Mouse (Mus musculus) forebrain, embryonic 14.5 days (tissue): Measurements from ENCODE around the gene Tulp1. TPM values are rescaled to one million over a fixed set of nuclear protein-coding genes. Genes with fewer than 3 reads are reported as not detected.
"Not testable (repeated sequence)": the region's sequence is repeated elsewhere in the genome, so short reads cannot be mapped to it uniquely, and the experiment has no call there.

Source experiments
- ATAC-seq: fragments of 200-750 bp; cut with Nextera tagmentation; 2 replicates; pipeline ENCODE4 v1.8.0; 2017; ENCODE audit warnings: mild to moderate bottlenecking, moderate library complexity
- DNase-seq: peaks from one replicate; pipeline ENCODE4 v3.0.0-alpha.2; 2015; ENCODE audit warnings: low spot score
- H3K27ac ChIP-seq: fragments of 300-500 bp; sonication (generic); 2 replicates; pipeline ENCODE4 v1.5.1; 2014; ENCODE audit warnings: low read depth, mild to moderate bottlenecking, control low read depth, low read length, moderate library complexity
- H3K27me3 ChIP-seq: fragments of 300-500 bp; sonication (generic); replicated peaks from 2 replicates; pipeline ENCODE4 v1.6.1; 2014; ENCODE audit warnings: low read length, control low read depth, mixed read lengths; ENCODE audit not compliant: control insufficient read depth, insufficient read depth
- H3K36me3 ChIP-seq: fragments of 300-500 bp; sonication (generic); 2 replicates; pipeline ENCODE4 v1.6.1; 2014; ENCODE audit warnings: low read length, control low read depth; ENCODE audit not compliant: control insufficient read depth, insufficient read depth
- H3K4me1 ChIP-seq: fragments of 300-500 bp; sonication (generic); 2 replicates; pipeline ENCODE4 v1.6.1; 2014; ENCODE audit warnings: antibody characterized with exemption, low read length, control low read depth; ENCODE audit not compliant: control insufficient read depth, insufficient read depth
- H3K4me2 ChIP-seq: fragments of 300-500 bp; sonication (generic); 2 replicates; pipeline ENCODE4 v1.6.1; 2014; ENCODE audit warnings: mild to moderate bottlenecking, control low read depth, low read length
- H3K4me3 ChIP-seq: fragments of 300-500 bp; sonication (generic); 2 replicates; pipeline ENCODE4 v1.5.1; 2014; ENCODE audit warnings: low read depth, low read length, control low read depth
- H3K9ac ChIP-seq: fragments of 300-500 bp; sonication (generic); 2 replicates; pipeline ENCODE4 v1.6.1; 2014; ENCODE audit warnings: mild to moderate bottlenecking, low read length, control low read depth, moderate library complexity
- H3K9me3 ChIP-seq: fragments of 300-500 bp; sonication (generic); replicated peaks from 2 replicates; pipeline ENCODE4 v1.6.1; 2016; ENCODE audit warnings: low read length, control low read depth, mixed read lengths; ENCODE audit not compliant: control insufficient read depth
- WGBS: fragments of 180-500 bp; shearing (Covaris S2); extraction: QIAGEN DNeasy Blood & Tissue Kit; methylation state at CpG from one replicate; pipeline ENCODE4 v1.1.7; 2014; 5-methylcytosine and 5-hydroxymethylcytosine counted together
- polyA plus RNA-seq: library from polyadenylated mRNA; unstranded; fragments of >200 nt; fragmentation: Nextera tagmentation; extraction: Ambion mirVana; gene quantifications from 2 replicates; pipeline ENCODE4 v1.2.1, GENCODE M21; 2014

The Tulp1 gene
- polyA plus RNA-seq = 1.3 and 1.5 TPM in 2 replicates

DNA sequence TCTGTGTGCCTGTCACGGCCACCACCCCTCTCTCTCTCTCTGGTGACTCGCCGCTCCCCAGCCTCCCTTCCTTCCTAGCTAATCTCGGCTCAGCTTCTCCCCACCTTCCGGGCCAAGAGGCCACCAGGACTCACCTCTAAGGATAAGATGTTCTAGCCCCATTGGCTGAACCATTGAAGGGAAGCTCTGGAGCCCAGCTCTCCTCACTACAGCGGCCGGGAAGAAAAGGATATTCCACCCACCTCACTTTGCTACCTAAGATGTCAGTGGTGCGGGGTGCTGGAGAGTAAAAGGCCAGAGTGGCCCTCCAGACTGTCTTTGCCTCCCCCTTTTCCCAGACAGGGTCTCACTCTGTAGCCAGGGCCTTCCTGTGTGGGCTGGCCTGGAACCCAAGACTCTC is at the start of gene Tulp1:
Gene Tulp1, minus strand, starts transcription at position 101 of the 400 bp plus-strand sequence.
- Histone ChIP-seq H3K4me3 (0 out of 2 replicates have a peak within 1 kb of the TSS, but pooled peaks have one; percentile 0), H3K4me2 (peak within 1 kb of the TSS; percentile 23; the same call in 1 of the 2 replicates), H3K4me1 (peaks cover 5% of the 10 kb centered on the region; the same call in 1 of the 2 replicates), H3K36me3 (no peaks in the 10 kb centered on the region), H3K9ac (no peak within 1 kb of the TSS), H3K27me3 (peaks cover 39% of the 10 kb centered on the region), H3K9me3 (no peaks in the 10 kb centered on the region), H3K27ac (no peak within 1 kb of the TSS)
- no peak for DNase-seq
- 19% methylated on average over 8 of the region's 8 CpGs for WGBS
- ATAC-seq = no peak

DNA sequence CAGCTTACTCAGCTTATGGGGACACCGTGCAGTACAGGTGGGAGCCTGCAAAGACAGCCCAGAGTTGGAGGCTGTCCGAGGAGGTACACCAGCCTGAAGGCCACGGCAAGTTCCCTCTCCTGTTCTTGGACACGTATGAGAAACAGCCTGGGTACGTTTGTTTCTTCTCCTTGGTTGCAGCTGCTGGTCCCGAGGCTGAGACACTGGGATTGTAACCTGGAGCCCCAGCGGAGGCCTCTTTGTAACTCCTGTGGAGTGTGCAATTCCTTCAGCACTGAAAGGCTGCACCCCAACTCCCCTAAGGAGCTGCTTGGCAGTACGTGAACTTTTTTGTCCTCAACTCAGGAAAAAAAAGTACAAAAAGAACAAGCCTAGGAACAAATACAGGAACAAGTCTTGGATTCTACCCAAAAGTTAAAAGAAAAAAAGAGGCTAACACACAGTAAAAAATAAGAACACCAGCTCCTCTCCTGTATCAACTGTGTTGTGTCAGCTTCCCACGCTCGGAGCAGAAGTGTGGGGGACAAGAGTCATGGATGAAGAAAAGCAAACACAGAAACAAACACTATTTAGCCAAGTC is 46.4 kb upstream of the Tulp1 start:
- H3K27ac ChIP-seq = no peak overlapping the region
- 81% methylated on average over 10 of the region's 10 CpGs for WGBS
- ATAC-seq = no peak
- no peaks in the 10 kb centered on the region for H3K4me1 ChIP-seq
- H3K9me3 ChIP-seq = no peaks in the 10 kb centered on the region
- no peaks in the 10 kb centered on the region for H3K27me3 ChIP-seq
- no peak overlapping the region for H3K9ac ChIP-seq
- no peak overlapping the region for H3K4me3 ChIP-seq
- peaks cover 12% of the 10 kb centered on the region for H3K36me3 ChIP-seq
- DNase-seq = no peak
- H3K4me2 ChIP-seq = no peak overlapping the region

DNA sequence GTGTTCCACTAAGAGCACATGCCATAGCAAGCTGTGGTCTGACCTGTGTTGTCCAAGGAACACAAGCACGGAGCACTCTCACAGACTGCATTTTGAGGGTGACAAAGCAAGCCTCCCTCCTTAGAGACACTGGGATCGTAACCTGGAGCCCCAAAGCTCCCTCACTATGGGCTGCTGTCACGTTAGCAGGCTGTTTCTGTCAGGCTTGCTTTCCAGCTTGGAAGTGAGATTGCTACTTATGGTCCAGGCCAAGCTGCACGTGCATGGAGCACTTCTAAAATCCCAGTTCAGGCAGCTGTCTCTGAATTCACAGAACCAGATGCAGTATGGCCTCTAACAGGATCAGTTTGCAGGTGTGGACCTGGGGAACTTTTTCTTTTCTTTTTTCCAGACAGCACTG is 45.7 kb upstream of the Tulp1 start:
- WGBS = 90% methylated on average over 4 of the region's 4 CpGs
- H3K36me3 ChIP-seq = peaks cover 16% of the 10 kb centered on the region
- no peaks in the 10 kb centered on the region for H3K27me3 ChIP-seq
- no peak overlapping the region for H3K27ac ChIP-seq
- H3K9me3 ChIP-seq = no peaks in the 10 kb centered on the region
- DNase-seq (no peak), ATAC-seq (no peak)
- H3K4me2 ChIP-seq = no peak overlapping the region
- no peak overlapping the region for H3K9ac ChIP-seq
- H3K4me1 ChIP-seq = no peaks in the 10 kb centered on the region
- no peak overlapping the region for H3K4me3 ChIP-seq

DNA sequence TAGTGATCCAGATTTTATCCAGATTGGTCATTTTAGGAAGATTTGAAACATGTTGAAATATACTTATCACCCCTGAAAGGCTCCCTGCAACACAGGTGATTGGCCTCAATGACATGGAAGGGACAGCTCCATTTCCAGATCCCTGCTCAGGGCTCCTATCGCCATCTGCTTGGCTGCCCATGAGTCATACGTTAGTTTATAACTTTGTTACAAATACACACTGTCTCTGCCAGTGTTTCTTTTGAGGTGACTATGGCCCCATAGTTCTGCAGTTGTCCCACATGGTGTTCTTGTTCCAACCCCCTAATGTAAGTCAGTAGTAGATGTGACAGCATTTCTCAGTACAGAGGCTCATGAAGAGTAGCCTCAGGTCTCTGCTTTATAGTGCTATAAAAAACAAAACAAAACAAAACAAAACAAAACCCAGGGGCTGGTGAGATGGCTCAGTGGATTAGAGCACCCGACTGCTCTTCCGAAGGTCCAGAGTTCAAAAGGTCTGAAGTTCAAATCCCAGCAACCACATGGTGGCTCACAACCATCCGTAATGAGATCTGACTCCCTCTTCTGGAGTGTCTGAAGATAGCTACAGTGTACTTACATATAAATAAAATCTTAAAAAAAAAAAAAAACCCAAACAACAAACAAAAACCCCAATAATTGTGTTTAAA is 43.4 kb upstream of the Tulp1 start:
- Histone ChIP-seq H3K9ac (no peak overlapping the region), H3K27ac (no peak overlapping the region), H3K4me1 (no peaks in the 10 kb centered on the region), H3K27me3 (no peaks in the 10 kb centered on the region), H3K36me3 (peaks cover 20% of the 10 kb centered on the region), H3K4me3 (no peak overlapping the region), H3K9me3 (no peaks in the 10 kb centered on the region), H3K4me2 (no peak overlapping the region)
- 85% methylated on average over 5 of the region's 5 CpGs for WGBS
- no peak for DNase-seq
- ATAC-seq = no peak

DNA sequence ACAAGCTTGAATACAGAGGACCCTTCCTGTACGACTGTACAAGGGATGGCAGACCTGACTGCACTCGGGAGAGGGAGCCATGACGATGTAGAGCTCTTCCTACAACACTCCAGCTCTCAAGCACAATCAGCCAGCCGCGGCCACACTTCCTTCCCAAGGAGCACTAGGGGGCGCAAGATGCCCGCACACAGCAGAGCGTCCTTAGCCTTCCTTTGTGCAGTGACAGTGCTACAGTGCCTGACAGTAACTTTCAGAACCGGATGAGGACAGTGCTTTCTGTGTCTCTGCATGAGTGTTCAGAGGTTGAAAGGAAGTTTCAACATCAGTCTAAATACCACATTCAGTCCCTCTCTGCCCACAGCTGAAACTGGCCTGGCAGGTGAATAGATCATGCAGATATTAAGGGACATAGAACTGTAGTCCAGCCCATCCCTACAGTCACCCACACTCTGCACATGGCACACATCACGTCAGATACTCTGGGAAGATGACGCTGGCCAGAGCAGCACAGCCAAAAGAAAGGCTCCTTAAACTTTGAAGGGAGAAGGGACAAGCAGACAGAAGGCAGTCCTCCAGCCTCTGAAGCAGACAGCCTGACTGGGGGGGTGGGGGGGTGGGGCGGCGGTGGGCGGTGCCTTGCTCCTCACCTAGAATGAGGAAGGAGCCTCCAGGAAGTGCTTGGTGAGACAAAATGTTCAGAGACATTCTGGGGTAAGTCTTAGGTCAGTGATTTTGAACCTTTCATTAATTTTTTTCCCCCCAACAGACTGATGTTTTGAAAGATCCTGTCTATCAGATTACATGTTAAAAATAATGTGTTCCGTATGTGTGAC is 42.6 kb upstream of the Tulp1 start:
- ATAC-seq = peak; percentile 76
- H3K36me3 ChIP-seq = peaks cover 22% of the 10 kb centered on the region
- peak; percentile 90 for DNase-seq
- H3K4me3 ChIP-seq = no peak overlapping the region
- WGBS = 47% methylated on average over 15 of the region's 15 CpGs
- no peaks in the 10 kb centered on the region for H3K27me3 ChIP-seq
- no peaks in the 10 kb centered on the region for H3K4me1 ChIP-seq
- no peak overlapping the region for H3K4me2 ChIP-seq
- no peaks in the 10 kb centered on the region for H3K9me3 ChIP-seq
- no peak overlapping the region for H3K9ac ChIP-seq
- peak overlapping the region; percentile 18; the same call in 1 of the 2 replicates for H3K27ac ChIP-seq

DNA sequence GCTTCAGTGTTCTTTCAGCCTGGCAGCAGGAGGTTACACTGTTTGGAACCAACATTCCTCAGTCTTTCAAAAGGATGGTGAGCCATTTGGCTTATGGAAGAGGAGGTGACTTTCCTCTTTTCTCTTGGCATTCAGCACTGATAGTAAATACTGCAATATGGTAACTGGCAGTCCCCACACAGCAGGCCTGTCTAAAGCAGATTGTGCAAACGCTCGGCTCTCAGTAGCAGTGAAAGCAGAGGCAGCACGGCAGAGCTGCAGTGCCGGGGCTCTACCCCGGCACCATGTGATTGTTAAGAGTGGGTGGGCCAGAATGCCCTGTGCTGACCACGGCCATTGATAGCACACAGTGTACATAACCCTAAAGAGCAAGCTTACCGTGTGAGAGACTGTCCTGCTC is 41.4 kb upstream of the Tulp1 start:
- 84% methylated on average over 7 of the region's 7 CpGs for WGBS
- Histone ChIP-seq H3K4me1 (no peaks in the 10 kb centered on the region), H3K4me2 (no peak overlapping the region), H3K36me3 (peaks cover 22% of the 10 kb centered on the region), H3K9ac (no peak overlapping the region), H3K4me3 (no peak overlapping the region), H3K27me3 (no peaks in the 10 kb centered on the region), H3K9me3 (no peaks in the 10 kb centered on the region), H3K27ac (peak overlapping the region; percentile 24; the same call in 1 of the 2 replicates)
- ATAC-seq (peak; percentile 26; the same call in 1 of the 2 replicates), DNase-seq (peak; percentile 37)

DNA sequence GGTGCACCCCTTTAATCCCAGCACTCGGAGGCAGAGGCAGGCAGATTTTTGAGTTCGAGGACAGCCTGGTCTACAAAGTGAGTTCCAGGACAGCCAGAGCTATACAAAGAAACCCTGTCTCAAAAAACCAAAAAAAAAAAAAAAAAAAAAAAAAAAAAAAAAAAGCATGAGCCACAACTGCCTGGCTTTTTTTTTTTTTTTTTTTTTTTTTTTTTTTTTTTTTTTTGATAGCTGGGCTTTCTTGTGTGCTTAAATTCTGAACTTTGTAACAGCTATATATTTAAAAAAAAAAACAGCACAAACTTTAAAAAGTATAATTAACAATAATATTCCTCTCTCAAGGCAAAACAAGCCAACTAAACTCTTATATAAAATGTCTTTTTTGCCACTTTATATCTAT is 39.7 kb upstream of the Tulp1 start:
- H3K4me3 ChIP-seq, H3K9me3 ChIP-seq, H3K27me3 ChIP-seq, H3K27ac ChIP-seq, DNase-seq, H3K4me1 ChIP-seq, ATAC-seq, H3K4me2 ChIP-seq, H3K9ac ChIP-seq: not testable (repeated sequence)
- H3K36me3 ChIP-seq = peaks cover 15% of the 10 kb centered on the region
- 100% methylated on average over 2 of the region's 2 CpGs for WGBS

DNA sequence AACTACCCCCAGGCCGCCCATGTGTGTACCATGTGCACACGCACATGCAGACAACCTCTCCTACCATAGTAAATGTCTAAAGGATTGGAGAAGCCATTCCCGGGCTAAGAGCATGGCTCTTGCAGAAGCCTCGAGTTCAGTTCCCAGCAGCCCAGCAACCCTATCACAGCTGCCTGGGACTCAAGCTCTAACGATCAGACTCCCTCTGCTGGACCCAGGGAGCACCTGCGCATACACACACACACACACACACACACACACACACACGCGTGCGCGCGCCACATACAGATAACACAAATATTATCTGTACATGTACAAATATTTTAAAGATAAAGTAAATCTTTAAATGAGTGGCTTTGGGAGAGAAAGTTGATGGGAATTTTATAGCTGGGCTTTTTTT is 39.3 kb upstream of the Tulp1 start:
- Histone ChIP-seq H3K36me3 (peaks cover 18% of the 10 kb centered on the region), H3K27me3 (no peaks in the 10 kb centered on the region), H3K27ac (no peak overlapping the region), H3K9ac (no peak overlapping the region), H3K9me3 (no peaks in the 10 kb centered on the region), H3K4me2 (no peak overlapping the region), H3K4me1 (no peaks in the 10 kb centered on the region), H3K4me3 (no peak overlapping the region)
- no peak for ATAC-seq
- WGBS = 97% methylated on average over 11 of the region's 11 CpGs
- DNase-seq = no peak
